In genomic region chr1:132537736-132538135, GRCm38 (mm10) we compare ENCODE assay signal across 14 mouse cellular contexts. TPM values are rescaled to one million over a fixed set of nuclear protein-coding genes. Genes with fewer than 3 reads are reported as not detected.
A peak's percentile ranks its signal among the peaks of the same experiment; 100 is the strongest.
DNase-seq lines count a peak whose midpoint lies in the region; ATAC-seq and TF ChIP-seq lines count a peak whose summit lies in the region.
"Had no signal": no experiment of that assay in that cellular context is flagged by ENCODE, and none has a peak within 500 bp of the region (broad histone marks: within the 10 kb centered on the region; RNA-seq: fewer than 3 reads in every experiment).

No protein-coding gene starts in this region.

- no peak for ATAC-seq in forebrain, embryonic 15.5 days (replicated peaks)
- ATAC-seq in forebrain, embryonic 11.5 days (replicated peaks; ENCODE audit: low FRiP score): no peak
- no peak for ATAC-seq in forebrain, postnatal 0 days

- H3K27ac ChIP-seq in forebrain, embryonic 15.5 days (replicated peaks): 0 out of 2 replicates have a peak overlapping the region, but pooled peaks have one; percentile 15
- no peak overlapping the region for H3K27ac ChIP-seq in forebrain, embryonic 11.5 days (ENCODE audit: low read depth, low read length)
- no peak overlapping the region for H3K27ac ChIP-seq in forebrain, postnatal 0 days (ENCODE audit: low read depth, low read length)
- H3K27ac ChIP-seq: embryonic facial prominence, embryonic 13.5 days; heart, embryonic 15.5 days; kidney, postnatal 0 days; liver, embryonic 14.5 days had no signal

- H3K9ac ChIP-seq in forebrain, embryonic 15.5 days (replicated peaks): no peak overlapping the region
- no peak overlapping the region for H3K9ac ChIP-seq in forebrain, embryonic 11.5 days (ENCODE audit: low read length)
- H3K9ac ChIP-seq in forebrain, postnatal 0 days: no peak overlapping the region
- H3K9ac ChIP-seq: embryonic facial prominence, embryonic 13.5 days; heart, embryonic 15.5 days; liver, embryonic 14.5 days had no signal

- no peak for TF ChIP-seq CTCF in forebrain, postnatal 0 days (IDR thresholded peaks at IDR 0.05; ENCODE audit: low read depth)

- H3K4me3 ChIP-seq in forebrain, embryonic 15.5 days: no peak overlapping the region
- no peak overlapping the region for H3K4me3 ChIP-seq in forebrain, embryonic 11.5 days (ENCODE audit: low read depth, low read length)
- no peak overlapping the region for H3K4me3 ChIP-seq in forebrain, postnatal 0 days (ENCODE audit: low read depth, low read length)
- H3K4me3 ChIP-seq: embryonic facial prominence, embryonic 13.5 days; heart, embryonic 15.5 days had no signal

- H3K9me3 ChIP-seq in forebrain, embryonic 15.5 days: no peaks in the 10 kb centered on the region
- H3K9me3 ChIP-seq in forebrain, embryonic 11.5 days (ENCODE audit: control insufficient read depth, low read length): no peaks in the 10 kb centered on the region
- H3K9me3 ChIP-seq in forebrain, postnatal 0 days (ENCODE audit: low read length): no peaks in the 10 kb centered on the region
- H3K9me3 ChIP-seq: embryonic facial prominence, embryonic 13.5 days; heart, embryonic 15.5 days had no signal

- DNase-seq in forebrain, embryonic 11.5 days (ENCODE audit: low spot score): no peak
- peak; percentile 83 for DNase-seq in left cerebral cortex, postnatal 4 days
- no peak for DNase-seq in left cerebral cortex, postnatal 14 days (ENCODE audit: low spot score in 2 of 2)
- DNase-seq in cerebellum, adult 18-20 months: peak; percentile 87 to 93
- DNase-seq in forebrain, postnatal 0 days: no peak
- DNase-seq in spleen, postnatal 14 days (ENCODE audit: low spot score in 2 of 2): no peak
- no peak for DNase-seq in ovary, postnatal 14 days (ENCODE audit: low spot score)
- DNase-seq: adrenal gland, postnatal 10 days; thymus, adult 18-20 months had no signal

- no peaks in the 10 kb centered on the region for H3K27me3 ChIP-seq in forebrain, embryonic 15.5 days
- H3K27me3 ChIP-seq in forebrain, embryonic 11.5 days (ENCODE audit: control insufficient read depth, insufficient read depth, low read length): peaks cover 16% of the 10 kb centered on the region; the same call in 1 of the 2 replicates
- no peaks in the 10 kb centered on the region for H3K27me3 ChIP-seq in forebrain, postnatal 0 days (ENCODE audit: insufficient read depth, low read length)

- WGBS in forebrain, embryonic 15.5 days: 77% methylated on average over 5 of the region's 5 CpGs
- WGBS in forebrain, embryonic 11.5 days: 77% methylated on average over 5 of the region's 5 CpGs
- WGBS in forebrain, postnatal 0 days: 71% methylated on average over 5 of the region's 5 CpGs

- H3K4me2 ChIP-seq in forebrain, embryonic 15.5 days (replicated peaks): peak overlapping the region; percentile 67
- H3K4me2 ChIP-seq in forebrain, embryonic 11.5 days (ENCODE audit: low read depth, low read length, severe bottlenecking): no peak overlapping the region
- 0 out of 2 replicates have a peak overlapping the region, but pooled peaks have one; percentile 83 for H3K4me2 ChIP-seq in forebrain, postnatal 0 days (ENCODE audit: low read depth)
- H3K4me2 ChIP-seq: embryonic facial prominence, embryonic 13.5 days; heart, embryonic 15.5 days had no signal

- no peaks in the 10 kb centered on the region for H3K36me3 ChIP-seq in forebrain, embryonic 15.5 days
- no peaks in the 10 kb centered on the region for H3K36me3 ChIP-seq in forebrain, embryonic 11.5 days (ENCODE audit: control insufficient read depth, insufficient read depth, low read length)
- peaks cover 7% of the 10 kb centered on the region; the same call in 1 of the 2 replicates for H3K36me3 ChIP-seq in forebrain, postnatal 0 days (ENCODE audit: insufficient read depth)
- H3K36me3 ChIP-seq: embryonic facial prominence, embryonic 13.5 days; heart, embryonic 15.5 days had no signal

- H3K4me1 ChIP-seq in forebrain, embryonic 15.5 days: peaks cover 57% of the 10 kb centered on the region
- peaks cover 11% of the 10 kb centered on the region; the same call in 1 of the 2 replicates for H3K4me1 ChIP-seq in forebrain, embryonic 11.5 days (replicated peaks; ENCODE audit: control insufficient read depth, insufficient read depth, low read length)
- H3K4me1 ChIP-seq in forebrain, postnatal 0 days (ENCODE audit: insufficient read depth): peaks cover 19% of the 10 kb centered on the region

- intact Hi-C loops in left cerebral cortex, postnatal 4 days (cut with DNase I): no loop called here
- intact Hi-C loops in left cerebral cortex, postnatal 14 days (cut with DNase I): no loop called here

RNA-seq across cellular contexts. Expression of gene Cntn2, which starts 5.3 kb away (rescaled TPM):
- 117 and 137 TPM in 2 replicates for polyA plus RNA-seq in forebrain, embryonic 15.5 days (2015; fragmentation: Nextera tagmentation; extraction: Ambion mirVana)
- polyA plus RNA-seq in forebrain, embryonic 11.5 days (2014; fragmentation: Nextera tagmentation; extraction: Ambion mirVana): 15.3 and 16.9 TPM in 2 replicates
- total RNA-seq in left cerebral cortex, postnatal 4 days (2021): 100 to 1,000 TPM; 113 to 118 TPM
- 10 to 100 TPM; 53.2 to 58.8 TPM for total RNA-seq in left cerebral cortex, postnatal 14 days (2021)
- 101 and 104 TPM in 2 replicates for total RNA-seq in forebrain, postnatal 0 days (2014; rRNA removed)
- 41.0 and 43.9 TPM in 2 replicates for polyA plus RNA-seq in forebrain, postnatal 0 days (2015; fragmentation: Nextera tagmentation; extraction: Ambion mirVana)

RNA-seq across cellular contexts. Expression of gene Tmem81, which starts 31.7 kb away (rescaled TPM):
- 1.3 and 1.5 TPM in 2 replicates for polyA plus RNA-seq in forebrain, embryonic 15.5 days (2015; fragmentation: Nextera tagmentation; extraction: Ambion mirVana)
- polyA plus RNA-seq in forebrain, embryonic 11.5 days (2014; fragmentation: Nextera tagmentation; extraction: Ambion mirVana): 1.1 and 1.3 TPM in 2 replicates
- total RNA-seq in left cerebral cortex, postnatal 4 days (2021): 1 to 10 TPM; 2.2 to 2.9 TPM
- total RNA-seq in left cerebral cortex, postnatal 14 days (2021): 1 to 10 TPM; 2.3 to 2.7 TPM
- total RNA-seq in forebrain, postnatal 0 days (2014; rRNA removed): 1.6 and 3.0 TPM in 2 replicates
- 0.49 and 0.90 TPM in 2 replicates for polyA plus RNA-seq in forebrain, postnatal 0 days (2015; fragmentation: Nextera tagmentation; extraction: Ambion mirVana)

Comparison
In these comparisons a context has a peak if more than half of its experiments do, and no peak if none do; other contexts are left out.
1. DNase-seq: peak in left cerebral cortex, postnatal 4 days (single experiment) and cerebellum, adult 18-20 months (2 of 2); none in forebrain, embryonic 11.5 days (single experiment), left cerebral cortex, postnatal 14 days (0 of 2), forebrain, postnatal 0 days (single experiment), spleen, postnatal 14 days (0 of 2) and ovary, postnatal 14 days (single experiment).